Mouse (Mus musculus) T-helper 1 cell (primary cell): ENCODE data around the gene Ntf5.
"Not testable (repeated sequence)": the region's sequence is repeated elsewhere in the genome, so short reads cannot be mapped to it uniquely, and the experiment has no call there.

Experiments used
- in situ Hi-C: fragments of 300-600 bp; cut with MboI, MseI; formaldehyde crosslinking; loops from one replicate; pipeline ENCODE4 v1.15.1; 2025; ENCODE audit warnings: high pct_unique_total_duplicates

The Ntf5 gene

DNA sequence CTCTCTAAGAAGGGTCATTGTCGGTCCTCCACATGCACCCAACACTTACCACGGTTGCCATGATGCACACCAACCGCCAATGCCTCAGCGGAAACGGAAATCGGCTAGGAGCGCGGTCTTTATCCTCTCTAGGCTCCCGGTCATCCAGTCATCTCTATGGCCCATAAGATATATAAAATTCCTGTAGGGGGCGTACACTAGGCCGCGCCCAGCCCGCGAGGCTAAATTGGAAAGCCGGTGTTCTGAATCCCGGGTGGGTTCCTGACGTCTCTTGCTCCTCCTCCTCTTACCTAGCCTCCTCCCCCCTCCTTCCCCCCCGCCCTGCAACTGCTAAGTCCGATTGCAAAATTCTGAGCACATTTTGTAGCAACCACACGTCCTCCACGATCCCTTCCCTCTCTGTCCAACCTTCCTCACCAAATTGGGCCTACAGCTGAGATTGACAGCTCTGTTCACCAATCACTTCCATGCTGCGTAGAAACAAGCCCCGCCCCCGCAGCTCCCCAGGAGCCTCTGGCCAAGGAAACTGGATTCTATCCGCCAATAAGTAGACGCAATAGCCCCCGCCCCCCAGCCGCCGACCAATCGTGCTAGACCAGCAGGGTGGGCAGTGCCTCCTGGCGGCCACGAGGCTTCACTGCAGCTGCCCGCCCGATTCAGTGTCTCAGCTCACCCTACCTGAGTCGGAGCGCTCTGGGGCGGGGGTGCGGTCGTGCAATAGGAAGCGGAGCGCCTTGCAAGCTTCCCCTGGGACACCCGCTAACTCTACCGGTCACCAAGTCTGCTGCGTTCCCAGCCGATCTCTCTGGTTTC lies 20.9 kb downstream of the Ntf5 start, which contains the start of gene Gys1:
Gene Gys1, plus strand, starts transcription at position 642 of the 813 bp plus-strand sequence.
- in situ Hi-C loops, result no loop called here

DNA sequence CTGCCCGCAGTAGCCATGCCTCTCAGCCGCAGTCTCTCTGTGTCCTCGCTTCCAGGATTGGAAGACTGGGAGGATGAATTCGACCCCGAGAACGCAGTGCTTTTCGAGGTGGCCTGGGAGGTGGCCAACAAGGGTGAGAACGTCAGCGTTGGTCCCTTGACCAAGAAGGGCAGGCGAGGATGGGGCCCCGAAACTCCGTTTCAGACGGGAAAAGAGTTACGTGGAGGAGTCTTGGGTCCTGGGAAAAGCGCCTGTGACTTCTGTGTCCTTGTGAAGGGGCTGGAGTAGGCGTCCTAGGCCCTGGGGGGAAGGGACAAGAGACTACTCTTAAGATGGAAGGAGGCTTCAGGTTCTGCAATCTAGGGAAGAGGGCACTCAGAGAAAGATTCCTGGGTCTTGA lies 21.5 kb downstream of the Ntf5 start:
- in situ Hi-C loops, result no loop called here

DNA sequence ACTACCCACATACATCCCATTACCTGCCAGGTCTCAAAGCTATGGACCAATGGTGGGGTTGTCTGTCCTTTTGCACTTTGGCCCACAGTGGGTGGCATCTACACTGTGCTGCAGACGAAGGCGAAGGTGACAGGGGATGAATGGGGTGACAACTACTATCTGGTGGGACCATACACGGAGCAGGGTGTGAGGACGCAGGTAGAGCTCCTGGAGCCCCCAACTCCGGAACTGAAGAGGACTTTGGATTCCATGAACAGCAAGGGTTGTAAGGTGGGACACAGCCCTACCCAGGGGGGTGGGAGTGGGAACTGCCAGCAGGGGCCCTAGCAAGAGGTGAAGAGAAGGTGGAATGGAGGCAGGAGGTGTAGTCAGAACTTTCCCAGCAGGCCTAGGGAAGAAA lies 22.9 kb downstream of the Ntf5 start:
- in situ Hi-C loops, result no loop called here

DNA sequence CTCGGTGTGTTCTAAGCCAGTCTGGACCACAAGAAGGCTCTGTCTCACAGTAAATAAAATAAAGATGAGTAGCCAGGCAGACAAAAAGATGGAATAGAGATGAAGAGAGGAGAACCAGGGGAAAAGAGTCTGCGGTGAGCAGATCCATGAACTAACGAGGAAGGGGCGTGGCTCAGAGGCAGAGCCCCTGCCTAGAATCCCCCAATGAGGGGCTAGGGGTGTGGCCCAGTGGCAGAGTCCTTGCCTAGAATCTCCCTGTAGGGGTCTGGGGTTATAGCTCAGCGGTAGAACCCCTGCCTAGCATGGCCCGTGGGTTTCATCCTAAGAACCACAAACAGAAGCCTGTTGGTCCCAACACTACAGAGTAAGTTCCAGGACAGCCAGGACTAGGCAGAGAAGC lies 23.6 kb downstream of the Ntf5 start:
- in situ Hi-C loops, result no loop called here

DNA sequence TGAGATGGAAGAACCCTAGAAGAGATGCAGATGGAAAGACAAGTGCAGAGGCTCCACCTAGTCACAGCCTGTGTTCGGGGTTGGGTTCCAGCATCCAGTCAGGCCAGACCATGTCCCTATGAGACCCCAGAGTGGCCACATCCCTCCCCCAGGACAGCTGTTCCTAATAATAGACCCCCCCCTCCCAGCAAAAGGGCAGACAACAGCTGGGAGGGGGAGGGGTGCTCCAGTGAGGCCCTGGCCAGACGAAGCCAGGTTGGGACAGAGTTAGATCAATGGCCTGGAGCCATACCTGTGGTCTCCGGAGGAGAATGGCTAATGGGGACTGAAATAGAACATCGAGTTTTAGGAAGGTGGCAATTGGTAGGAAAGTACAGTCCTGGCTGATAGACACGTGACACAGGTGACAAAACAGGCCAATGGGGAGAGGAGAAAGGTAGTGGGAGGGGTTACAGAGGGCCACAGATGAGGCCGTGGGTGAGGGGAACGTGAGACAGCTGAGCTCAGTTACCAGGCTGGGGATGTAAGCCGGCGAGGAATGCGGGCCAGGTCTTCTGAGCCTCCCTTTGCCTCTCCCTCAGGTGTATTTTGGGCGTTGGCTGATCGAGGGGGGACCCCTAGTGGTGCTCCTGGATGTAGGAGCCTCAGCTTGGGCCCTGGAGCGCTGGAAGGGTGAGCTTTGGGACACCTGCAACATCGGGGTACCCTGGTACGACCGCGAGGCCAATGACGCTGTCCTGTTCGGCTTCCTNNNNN lies 24.2 kb downstream of the Ntf5 start, which contains the start of gene Ruvbl2:
Gene Ruvbl2, minus strand, starts transcription at position 576 of the 756 bp plus-strand sequence.
- in situ Hi-C loops, result no loop called here

DNA sequence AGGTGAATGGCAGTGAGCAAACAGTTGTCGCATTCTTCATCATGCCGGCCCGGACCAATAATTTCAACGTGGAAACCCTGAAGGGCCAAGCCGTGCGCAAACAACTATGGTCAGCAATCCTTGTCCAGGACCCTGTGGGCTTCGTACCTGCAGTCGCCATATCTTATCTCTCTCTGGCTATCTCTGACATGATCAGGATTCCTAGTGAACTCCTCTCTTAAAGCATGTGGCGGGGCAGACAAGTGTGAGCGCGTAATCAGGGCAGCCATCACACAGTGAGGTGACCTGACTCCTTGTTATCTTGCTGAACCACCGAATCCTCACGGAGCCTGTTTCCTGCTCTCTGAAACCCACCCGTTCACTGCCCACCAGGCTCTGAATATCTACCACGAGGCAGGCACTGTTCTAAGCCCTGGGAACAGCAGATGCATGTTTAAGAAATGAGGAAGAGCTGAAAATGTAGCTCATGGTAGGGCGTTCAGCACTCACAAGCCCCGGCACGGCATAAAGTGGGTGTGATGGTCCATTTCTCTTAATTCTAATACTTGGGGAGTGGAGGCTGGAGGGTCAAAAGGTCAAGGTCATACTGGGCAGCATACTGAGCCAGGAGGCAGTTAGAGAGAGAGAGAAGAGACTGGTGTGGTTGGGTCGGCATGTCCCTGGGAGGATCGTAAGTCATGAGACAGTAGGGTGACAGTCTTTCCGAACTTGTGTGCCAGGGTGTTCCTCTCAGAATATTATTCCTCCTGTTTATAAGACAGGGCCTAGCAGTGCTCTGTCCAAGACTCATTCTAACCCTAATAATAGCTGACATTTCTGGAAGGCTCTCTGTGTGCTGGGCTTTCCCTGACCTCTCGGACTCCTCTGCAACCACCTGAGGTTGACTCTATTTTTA lies 30.3 kb downstream of the Ntf5 start:
- in situ Hi-C loops, result no loop called here

DNA sequence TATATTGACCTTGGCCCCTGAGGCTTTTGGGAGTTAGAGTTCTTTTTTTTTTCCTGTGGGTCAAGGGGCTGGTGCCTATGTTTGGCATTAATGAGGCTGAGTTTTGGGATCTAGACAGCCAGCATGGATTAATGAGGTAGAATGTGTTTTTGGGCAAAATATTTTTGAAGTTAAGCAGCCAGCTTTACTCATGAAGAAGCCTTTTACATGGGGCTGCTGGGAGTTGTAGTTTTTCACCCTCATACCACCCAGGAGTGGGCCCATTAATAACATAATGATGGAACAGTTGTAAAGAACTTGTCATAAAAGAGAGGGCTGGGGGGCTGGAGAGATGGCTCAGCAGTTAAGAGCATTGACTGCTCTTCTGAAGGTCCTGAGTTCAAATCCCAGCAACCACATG lies 33.1 kb downstream of the Ntf5 start:
- in situ Hi-C loops, result no loop called here

DNA sequence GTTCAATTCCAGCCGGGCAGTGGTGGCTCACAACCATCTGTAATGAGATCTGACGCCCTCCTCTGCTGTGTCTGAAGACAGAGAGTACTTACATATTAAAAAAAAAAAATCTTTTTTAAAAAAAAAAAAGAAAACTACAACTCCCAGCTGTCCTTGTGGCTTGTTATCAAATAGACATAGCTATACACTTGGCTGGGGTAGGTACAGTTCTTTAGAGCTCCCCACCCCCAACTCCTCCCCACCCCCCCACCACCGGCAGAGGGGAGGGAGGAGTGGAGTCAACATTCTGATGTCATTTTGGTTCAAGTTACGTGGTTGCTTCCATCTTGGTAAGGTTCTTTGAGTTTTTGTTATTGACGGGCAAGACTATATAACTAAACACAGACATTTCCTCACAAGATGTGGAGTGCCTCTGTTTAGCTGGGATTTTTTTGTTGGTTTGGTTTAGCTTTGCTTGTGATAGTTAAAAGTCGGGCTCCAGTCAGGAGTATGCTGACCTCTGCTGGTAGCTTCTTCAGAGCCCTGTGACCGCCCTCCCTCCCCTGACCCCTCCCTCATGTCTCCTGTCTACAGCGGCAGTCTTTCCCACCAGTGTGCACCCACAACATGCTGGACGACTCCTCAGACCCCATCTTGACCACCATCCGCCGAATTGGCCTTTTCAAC lies 34.0 kb downstream of the Ntf5 start:
- in situ Hi-C loops, result no loop called here

DNA sequence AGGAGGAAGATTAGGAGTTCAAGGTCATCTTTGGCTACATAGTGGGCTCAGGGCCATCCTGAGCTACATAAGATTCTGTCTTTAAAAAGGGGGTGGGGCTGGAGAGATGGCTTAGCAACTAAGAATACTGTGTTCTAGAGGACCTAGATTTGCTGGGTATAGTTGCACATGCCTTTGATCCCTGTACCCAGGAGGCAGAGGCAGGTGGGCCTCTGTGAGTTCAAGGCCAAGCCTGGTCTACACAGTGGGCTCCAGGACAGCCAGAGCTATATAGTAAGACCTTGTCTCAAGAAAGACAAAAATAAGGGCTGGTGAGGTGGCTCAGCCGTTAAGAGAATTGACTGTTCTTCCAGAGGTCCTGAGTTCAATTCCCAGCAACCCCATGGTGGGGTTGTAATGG lies 36.5 kb downstream of the Ntf5 start:
- in situ Hi-C loops, result no loop called here

DNA sequence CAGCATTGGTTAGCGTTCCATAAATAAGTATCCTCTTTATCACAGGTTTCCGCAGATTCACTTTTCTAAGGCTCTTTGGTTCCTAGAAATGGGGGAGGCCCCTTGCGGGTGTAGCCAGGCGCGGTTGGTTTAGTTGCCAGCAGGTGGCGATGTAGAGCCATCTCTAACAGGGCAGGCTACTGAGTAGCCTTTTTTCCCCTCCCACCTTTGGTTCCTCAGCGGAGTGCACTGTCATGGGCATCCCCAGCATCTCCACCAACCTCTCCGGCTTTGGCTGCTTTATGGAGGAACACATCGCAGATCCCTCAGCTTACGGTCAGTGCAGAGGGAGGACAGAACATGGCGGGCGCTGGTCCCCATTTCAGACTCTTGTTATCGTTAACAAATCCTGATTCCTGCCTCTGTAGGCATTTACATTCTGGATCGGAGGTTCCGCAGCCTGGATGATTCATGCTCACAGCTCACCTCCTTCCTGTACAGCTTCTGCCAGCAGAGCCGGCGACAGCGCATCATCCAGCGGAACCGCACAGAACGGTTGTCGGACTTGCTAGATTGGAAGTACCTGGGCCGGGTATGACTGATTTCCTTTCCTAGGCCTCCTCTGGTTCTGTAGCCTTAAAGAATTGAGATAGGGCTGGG lies 38.0 kb downstream of the Ntf5 start:
- in situ Hi-C loops, result no loop called here

DNA sequence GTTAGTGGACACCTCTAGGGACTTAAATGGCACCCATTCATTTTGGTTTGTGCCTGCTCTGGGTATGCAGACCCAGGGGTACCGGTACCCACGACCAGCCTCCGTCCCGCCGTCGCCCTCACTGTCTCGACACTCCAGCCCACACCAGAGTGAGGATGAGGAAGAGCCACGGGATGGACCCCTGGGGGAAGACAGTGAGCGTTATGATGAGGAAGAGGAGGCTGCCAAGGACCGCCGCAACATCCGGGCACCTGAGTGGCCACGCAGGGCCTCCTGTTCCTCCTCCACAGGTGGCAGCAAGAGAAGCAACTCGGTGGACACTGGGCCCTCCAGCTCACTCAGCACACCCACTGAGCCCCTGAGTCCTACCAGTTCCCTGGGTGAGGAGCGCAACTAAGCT lies 41.5 kb downstream of the Ntf5 start:
- in situ Hi-C loops, result no loop called here

DNA sequence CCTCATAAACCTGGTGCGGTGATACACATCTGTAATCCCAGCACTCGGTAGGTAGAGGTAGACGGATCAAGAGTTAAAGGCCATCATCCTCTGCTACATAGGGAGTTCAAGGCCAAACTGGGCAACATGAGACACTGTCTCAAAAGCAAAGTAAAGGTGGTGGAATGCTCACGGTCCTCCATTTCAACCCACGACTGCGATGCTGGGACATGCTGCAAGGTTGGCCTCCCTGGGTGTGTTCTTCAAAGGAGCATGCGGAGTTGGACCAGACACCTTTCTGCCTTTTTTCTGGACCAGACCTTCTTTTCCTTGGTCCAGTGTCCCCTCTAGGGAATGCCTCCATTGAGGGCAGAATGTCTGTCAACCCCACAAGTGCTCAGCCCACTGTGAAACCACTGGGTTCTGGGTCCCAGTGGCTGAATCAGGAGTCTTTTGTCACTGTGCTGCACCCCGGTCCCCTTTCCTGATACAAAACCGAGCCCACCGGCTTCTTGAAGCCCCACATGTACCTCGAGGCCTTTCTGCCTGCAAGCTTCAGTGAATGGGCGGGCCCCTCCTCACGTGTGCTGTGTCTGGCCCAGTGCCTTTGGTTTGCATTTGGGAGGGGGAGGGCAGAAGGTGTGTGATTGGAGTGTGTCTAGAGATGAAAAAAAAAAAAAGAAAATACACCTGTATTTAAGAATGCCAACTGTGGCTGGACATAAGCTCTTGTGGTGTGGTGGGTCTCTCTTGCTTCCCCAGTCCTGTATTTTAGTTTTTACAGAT lies 42.6 kb downstream of the Ntf5 start:
- in situ Hi-C loops, result no loop called here

DNA sequence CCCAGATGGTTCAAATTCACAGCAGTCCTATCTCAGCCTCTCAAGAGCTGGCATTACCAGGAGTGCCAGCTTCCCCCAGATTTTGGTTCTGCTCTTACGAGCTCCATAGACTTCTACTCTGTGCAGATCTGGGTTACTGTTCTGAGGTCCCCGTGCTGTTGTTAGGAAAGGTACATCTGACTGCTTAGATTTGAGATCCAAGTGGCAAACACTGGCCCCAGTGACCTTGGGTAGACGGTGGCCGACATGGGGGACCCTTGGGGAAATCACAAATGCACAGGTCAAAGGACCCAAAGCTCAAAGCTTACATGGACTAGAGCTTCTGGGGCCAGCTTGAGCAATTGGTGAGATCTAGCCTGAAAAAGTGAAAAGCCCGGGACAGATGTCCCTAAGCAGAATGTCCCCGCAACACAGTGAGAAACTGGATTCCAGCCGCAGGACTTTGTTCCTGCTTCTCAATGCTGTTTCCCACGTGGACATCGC lies 43.3 kb downstream of the Ntf5 start:
- in situ Hi-C loops, result no loop called here

DNA sequence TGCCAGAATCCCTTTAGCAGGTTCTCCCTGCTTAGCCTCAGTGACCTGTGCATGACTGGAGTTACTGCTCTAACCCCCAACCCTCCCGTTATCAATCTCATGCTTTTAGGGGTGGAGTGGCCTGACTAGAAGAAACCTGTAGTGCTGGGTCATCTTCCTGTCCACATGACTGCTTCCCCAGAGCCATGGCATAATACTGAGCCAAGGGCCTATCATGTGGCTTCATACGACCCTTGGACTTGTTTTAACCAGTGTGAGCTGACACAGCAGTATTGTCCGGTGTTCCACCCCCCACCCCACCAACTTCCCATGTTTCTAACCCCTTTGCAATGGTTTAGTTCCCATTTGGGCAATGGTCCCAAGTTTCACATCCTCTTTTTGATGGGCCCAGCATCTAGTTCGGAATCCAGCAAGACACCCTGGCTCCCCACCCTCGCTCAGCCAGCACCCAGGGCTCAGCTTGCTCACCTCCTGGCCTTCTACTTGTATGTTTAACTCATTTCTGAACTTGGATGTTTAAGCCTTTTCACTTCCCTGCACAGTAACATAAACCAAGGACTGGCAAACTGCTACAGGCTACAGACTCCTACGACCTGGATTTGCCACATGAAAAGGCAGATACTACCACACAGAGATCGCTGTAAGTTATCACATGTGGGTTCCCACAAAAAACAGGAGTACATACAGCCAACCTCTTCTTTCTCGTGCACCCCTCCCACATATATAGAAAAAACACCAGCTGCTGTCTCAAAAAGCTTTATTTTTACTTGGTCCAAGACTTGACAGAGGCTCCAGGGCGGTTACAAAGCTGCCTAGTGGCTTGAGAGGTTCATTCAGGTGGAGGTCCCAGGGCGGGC lies 43.9 kb downstream of the Ntf5 start:
- in situ Hi-C loops, result no loop called here

DNA sequence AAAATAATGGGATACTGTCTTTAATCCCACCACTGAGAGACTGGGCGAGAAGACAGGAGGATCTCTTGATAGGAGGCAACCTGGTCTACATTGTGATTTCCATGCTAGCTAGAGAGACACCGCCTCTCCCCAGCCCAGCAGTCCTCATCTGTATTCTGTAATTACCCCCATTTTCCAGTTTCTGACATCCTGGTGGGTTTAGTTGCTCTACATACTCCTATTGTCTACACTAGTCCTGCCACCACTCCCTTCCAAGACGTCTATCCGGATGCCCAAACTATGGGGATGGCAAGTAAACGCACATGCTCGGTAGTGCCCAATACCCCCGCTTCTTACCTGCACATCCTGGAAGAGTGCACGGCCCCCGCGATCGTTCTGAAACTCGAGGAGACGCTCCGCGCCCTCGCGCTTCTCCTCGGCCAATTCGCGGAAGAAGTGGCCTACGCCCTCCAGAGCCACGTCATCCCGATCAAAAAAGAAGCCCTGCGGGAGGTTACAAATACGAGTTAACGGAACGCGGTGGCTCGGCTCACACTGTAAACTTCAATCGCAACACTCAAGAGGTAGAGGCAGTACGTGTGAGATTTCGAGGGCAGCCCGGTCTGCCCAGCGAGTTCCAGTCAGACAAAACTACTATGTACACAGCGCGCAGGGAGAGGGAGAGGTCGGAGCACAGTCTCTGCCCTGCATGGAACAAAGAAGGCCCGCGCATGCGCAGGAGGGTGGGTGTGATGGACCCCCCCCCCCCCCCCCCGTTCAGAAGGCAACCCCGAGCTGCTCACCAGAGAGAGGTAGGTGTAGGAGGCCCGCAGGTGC lies 45.5 kb downstream of the Ntf5 start:
- in situ Hi-C loops, result no loop called here

DNA sequence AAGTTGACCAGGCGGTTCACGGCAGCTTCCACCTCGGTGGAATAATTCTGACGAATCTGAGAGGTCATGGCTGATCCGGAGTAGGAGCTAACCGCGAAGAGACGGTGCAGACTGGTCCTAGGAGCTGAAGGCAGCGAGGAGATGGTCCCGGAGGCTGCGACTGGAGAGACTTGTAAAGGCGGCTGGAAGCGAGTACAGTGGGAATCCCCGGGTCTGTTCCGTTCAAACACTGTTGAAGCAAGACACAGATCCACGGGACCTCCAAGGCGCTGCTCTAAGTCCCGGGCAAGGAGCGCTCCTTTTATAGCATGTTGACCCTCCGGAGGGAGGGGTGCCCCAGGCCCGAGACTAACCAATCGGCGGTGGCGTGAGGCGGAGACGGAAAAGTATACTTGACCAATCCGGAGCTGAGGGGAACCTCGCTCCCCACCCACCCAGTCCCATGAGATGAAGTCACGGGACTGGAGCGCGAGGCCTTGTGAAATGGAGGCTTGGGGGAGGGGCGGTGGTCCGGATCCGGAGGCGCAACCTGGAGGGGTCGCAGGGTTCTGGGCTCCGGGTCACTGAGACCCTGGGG lies 46.2 kb downstream of the Ntf5 start, which contains the start of gene Ftl1:
Gene Ftl1, minus strand, starts transcription at position 321 of the 577 bp plus-strand sequence.
- in situ Hi-C loops, result not testable (repeated sequence)

DNA sequence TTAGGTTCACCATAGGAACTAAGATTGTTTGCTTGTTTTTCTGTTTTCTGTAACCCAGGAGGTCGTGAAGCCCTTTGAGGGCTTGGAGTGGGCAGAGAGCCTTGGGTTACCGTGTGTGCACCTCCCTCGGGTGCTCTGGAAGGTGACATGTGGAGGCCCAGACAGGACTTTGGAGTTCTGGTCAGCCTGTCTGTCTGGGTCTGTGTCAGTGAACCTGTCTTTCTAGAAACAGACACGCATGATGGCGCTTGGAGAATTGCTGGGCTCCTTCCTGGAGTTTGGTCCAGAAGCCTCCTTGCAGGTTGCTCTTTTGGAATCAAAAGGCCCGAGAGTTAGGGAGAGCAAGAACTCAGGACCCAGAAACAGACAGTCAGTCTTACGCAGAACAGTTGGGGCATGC lies 46.9 kb downstream of the Ntf5 start:
- in situ Hi-C loops, result no loop called here

DNA sequence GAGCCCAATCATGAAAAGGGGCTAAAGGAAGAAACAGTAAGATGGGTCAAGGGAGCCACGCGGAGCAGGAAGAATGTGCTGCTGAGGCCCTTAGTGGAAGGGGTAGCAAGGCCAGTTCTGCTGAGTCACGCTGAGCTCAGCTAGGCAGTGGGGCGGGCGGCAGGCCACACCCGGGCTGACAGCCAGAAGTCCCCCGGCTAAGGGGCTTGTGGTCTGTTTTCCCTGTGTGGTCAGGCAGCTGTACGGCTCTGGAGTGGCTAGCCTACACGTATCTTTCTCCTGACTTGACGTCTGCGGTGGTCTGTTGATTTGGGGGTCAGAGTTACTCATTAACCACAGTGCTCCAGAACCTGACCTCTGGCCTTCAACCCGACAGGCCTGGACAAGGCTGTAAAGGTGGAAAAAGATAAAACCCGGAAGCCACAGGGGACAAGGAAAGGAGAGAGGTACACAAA lies 47.4 kb downstream of the Ntf5 start:
- in situ Hi-C loops, result no loop called here
